Mouse (Mus musculus): ENCODE measurements at regions not wholly inside any gene's neighbourhood (a gene's known extent, or its start where the extent isn't known, plus 50 kb on each side); places are given as distances from the start of the nearest gene placed in this dataset.

- H3K4me1 ChIP-seq (ENCODE audit: control insufficient read depth, insufficient read depth, low read length) = no peaks in the 10 kb centered on the region
- no peak overlapping the region for H3K4me3 ChIP-seq (ENCODE audit: low read depth, low read length)
- no peak overlapping the region for H3K9ac ChIP-seq (replicated peaks; ENCODE audit: low read depth, low read length)
- H3K4me2 ChIP-seq (replicated peaks; ENCODE audit: low read depth, low read length) = no peak overlapping the region
- H3K36me3 ChIP-seq (ENCODE audit: control insufficient read depth, insufficient read depth, low read length) = no peaks in the 10 kb centered on the region
- WGBS = 20% methylated on average over 1 of the region's 1 CpGs
- no peaks in the 10 kb centered on the region for H3K27me3 ChIP-seq (ENCODE audit: control insufficient read depth, insufficient read depth, low read length)
- ATAC-seq (ENCODE audit: insufficient number of reproducible peaks, insufficient read depth, low FRiP score, low read depth) = no peak
- H3K27ac ChIP-seq (ENCODE audit: low read length) = no peak overlapping the region
- H3K9me3 ChIP-seq (ENCODE audit: control insufficient read depth, low read depth, low read length) = no peaks in the 10 kb centered on the region
Observed at GRCm38 (mm10) chr4:71968701-71969100, 210.9 kb upstream of the Gm11232 start.

GRCm38 (mm10) chr4:71953441-71953840, 195.7 kb upstream of the Gm11232 start:
- H3K9me3 ChIP-seq (ENCODE audit: control insufficient read depth, low read depth, low read length) = no peaks in the 10 kb centered on the region
- H3K4me3 ChIP-seq (ENCODE audit: low read depth, low read length) = no peak overlapping the region
- no peaks in the 10 kb centered on the region for H3K4me1 ChIP-seq (ENCODE audit: control insufficient read depth, insufficient read depth, low read length)
- 81% methylated on average over 2 of the region's 2 CpGs for WGBS
- no peaks in the 10 kb centered on the region for H3K27me3 ChIP-seq (ENCODE audit: control insufficient read depth, insufficient read depth, low read length)
- H3K36me3 ChIP-seq (ENCODE audit: control insufficient read depth, insufficient read depth, low read length) = no peaks in the 10 kb centered on the region
- no peak overlapping the region for H3K27ac ChIP-seq (ENCODE audit: low read length)
- H3K9ac ChIP-seq (replicated peaks; ENCODE audit: low read depth, low read length) = no peak overlapping the region
- no peak for ATAC-seq (ENCODE audit: insufficient number of reproducible peaks, insufficient read depth, low FRiP score, low read depth)
- H3K4me2 ChIP-seq (replicated peaks; ENCODE audit: low read depth, low read length) = no peak overlapping the region

GRCm38 (mm10) chr4:71933240-71933986, 175.6 kb upstream of the Gm11232 start:
- H3K4me2 ChIP-seq (replicated peaks; ENCODE audit: low read depth, low read length) = no peak overlapping the region
- no peak overlapping the region for H3K27ac ChIP-seq (ENCODE audit: low read length)
- H3K36me3 ChIP-seq (ENCODE audit: control insufficient read depth, insufficient read depth, low read length) = no peaks in the 10 kb centered on the region
- ATAC-seq (ENCODE audit: insufficient number of reproducible peaks, insufficient read depth, low FRiP score, low read depth) = no peak
- H3K9me3 ChIP-seq (ENCODE audit: control insufficient read depth, low read depth, low read length) = no peaks in the 10 kb centered on the region
- no peaks in the 10 kb centered on the region for H3K4me1 ChIP-seq (ENCODE audit: control insufficient read depth, insufficient read depth, low read length)
- H3K27me3 ChIP-seq (ENCODE audit: control insufficient read depth, insufficient read depth, low read length) = no peaks in the 10 kb centered on the region
- H3K9ac ChIP-seq (replicated peaks; ENCODE audit: low read depth, low read length) = no peak overlapping the region
- WGBS = 54% methylated on average over 2 of the region's 2 CpGs
- no peak overlapping the region for H3K4me3 ChIP-seq (ENCODE audit: low read depth, low read length)

- no peak for ATAC-seq (ENCODE audit: insufficient number of reproducible peaks, insufficient read depth, low FRiP score, low read depth)
- H3K4me2 ChIP-seq (replicated peaks; ENCODE audit: low read depth, low read length) = no peak overlapping the region
- H3K9me3 ChIP-seq (ENCODE audit: control insufficient read depth, low read depth, low read length) = no peaks in the 10 kb centered on the region
- 76% methylated on average over 1 of the region's 1 CpGs for WGBS
- H3K36me3 ChIP-seq (ENCODE audit: control insufficient read depth, insufficient read depth, low read length) = no peaks in the 10 kb centered on the region
- H3K4me1 ChIP-seq (ENCODE audit: control insufficient read depth, insufficient read depth, low read length) = no peaks in the 10 kb centered on the region
- H3K27me3 ChIP-seq (ENCODE audit: control insufficient read depth, insufficient read depth, low read length) = no peaks in the 10 kb centered on the region
- H3K9ac ChIP-seq (replicated peaks; ENCODE audit: low read depth, low read length) = no peak overlapping the region
- no peak overlapping the region for H3K27ac ChIP-seq (ENCODE audit: low read length)
- H3K4me3 ChIP-seq (ENCODE audit: low read depth, low read length) = no peak overlapping the region
Observed at GRCm38 (mm10) chr4:71932818-71933217, 175.1 kb upstream of the Gm11232 start.

GRCm38 (mm10) chr4:71911551-71911950, 153.8 kb upstream of the Gm11232 start:
- H3K9me3 ChIP-seq (ENCODE audit: control insufficient read depth, low read depth, low read length) = no peaks in the 10 kb centered on the region
- no peak overlapping the region for H3K9ac ChIP-seq (replicated peaks; ENCODE audit: low read depth, low read length)
- H3K4me1 ChIP-seq (ENCODE audit: control insufficient read depth, insufficient read depth, low read length) = no peaks in the 10 kb centered on the region
- ATAC-seq (ENCODE audit: insufficient number of reproducible peaks, insufficient read depth, low FRiP score, low read depth) = no peak
- WGBS = 65% methylated on average over 1 of the region's 1 CpGs
- no peaks in the 10 kb centered on the region for H3K36me3 ChIP-seq (ENCODE audit: control insufficient read depth, insufficient read depth, low read length)
- no peak overlapping the region for H3K27ac ChIP-seq (ENCODE audit: low read length)
- no peak overlapping the region for H3K4me2 ChIP-seq (replicated peaks; ENCODE audit: low read depth, low read length)
- H3K4me3 ChIP-seq (ENCODE audit: low read depth, low read length) = no peak overlapping the region
- H3K27me3 ChIP-seq (ENCODE audit: control insufficient read depth, insufficient read depth, low read length) = no peaks in the 10 kb centered on the region

GRCm38 (mm10) chr4:71875651-71876050, 117.9 kb upstream of the Gm11232 start:
- Histone ChIP-seq H3K4me2 (replicated peaks; ENCODE audit: low read depth, low read length) (no peak overlapping the region), H3K9me3 (ENCODE audit: control insufficient read depth, low read depth, low read length) (no peaks in the 10 kb centered on the region), H3K27me3 (ENCODE audit: control insufficient read depth, insufficient read depth, low read length) (no peaks in the 10 kb centered on the region), H3K27ac (ENCODE audit: low read length) (no peak overlapping the region), H3K36me3 (ENCODE audit: control insufficient read depth, insufficient read depth, low read length) (no peaks in the 10 kb centered on the region), H3K4me1 (ENCODE audit: control insufficient read depth, insufficient read depth, low read length) (no peaks in the 10 kb centered on the region), H3K9ac (replicated peaks; ENCODE audit: low read depth, low read length) (no peak overlapping the region), H3K4me3 (ENCODE audit: low read depth, low read length) (no peak overlapping the region)
- WGBS = 90% methylated on average over 4 of the region's 4 CpGs
- ATAC-seq (ENCODE audit: insufficient number of reproducible peaks, insufficient read depth, low FRiP score, low read depth) = no peak

GRCm38 (mm10) chr4:71866948-71867347, 109.2 kb upstream of the Gm11232 start:
- Histone ChIP-seq H3K4me2 (replicated peaks; ENCODE audit: low read depth, low read length) (no peak overlapping the region), H3K36me3 (ENCODE audit: control insufficient read depth, insufficient read depth, low read length) (no peaks in the 10 kb centered on the region), H3K4me3 (ENCODE audit: low read depth, low read length) (no peak overlapping the region), H3K27me3 (ENCODE audit: control insufficient read depth, insufficient read depth, low read length) (no peaks in the 10 kb centered on the region), H3K9ac (replicated peaks; ENCODE audit: low read depth, low read length) (no peak overlapping the region), H3K9me3 (ENCODE audit: control insufficient read depth, low read depth, low read length) (no peaks in the 10 kb centered on the region), H3K27ac (ENCODE audit: low read length) (no peak overlapping the region), H3K4me1 (ENCODE audit: control insufficient read depth, insufficient read depth, low read length) (no peaks in the 10 kb centered on the region)
- WGBS = 52% methylated on average over 1 of the region's 1 CpGs
- ATAC-seq (ENCODE audit: insufficient number of reproducible peaks, insufficient read depth, low FRiP score, low read depth) = no peak

GRCm38 (mm10) chr4:71841833-71842232, 84.1 kb upstream of the Gm11232 start:
- H3K4me3 ChIP-seq (ENCODE audit: low read depth, low read length) = no peak overlapping the region
- H3K36me3 ChIP-seq (ENCODE audit: control insufficient read depth, insufficient read depth, low read length) = no peaks in the 10 kb centered on the region
- H3K4me2 ChIP-seq (replicated peaks; ENCODE audit: low read depth, low read length) = no peak overlapping the region
- H3K4me1 ChIP-seq (ENCODE audit: control insufficient read depth, insufficient read depth, low read length) = no peaks in the 10 kb centered on the region
- H3K9me3 ChIP-seq (ENCODE audit: control insufficient read depth, low read depth, low read length) = no peaks in the 10 kb centered on the region
- 43% methylated on average over 3 of the region's 3 CpGs for WGBS
- no peaks in the 10 kb centered on the region for H3K27me3 ChIP-seq (ENCODE audit: control insufficient read depth, insufficient read depth, low read length)
- no peak overlapping the region for H3K9ac ChIP-seq (replicated peaks; ENCODE audit: low read depth, low read length)
- H3K27ac ChIP-seq (ENCODE audit: low read length) = no peak overlapping the region
- ATAC-seq (ENCODE audit: insufficient number of reproducible peaks, insufficient read depth, low FRiP score, low read depth) = no peak

GRCm38 (mm10) chr4:71840774-71841146, 83.0 kb upstream of the Gm11232 start:
- Histone ChIP-seq H3K27me3 (ENCODE audit: control insufficient read depth, insufficient read depth, low read length) (no peaks in the 10 kb centered on the region), H3K9me3 (ENCODE audit: control insufficient read depth, low read depth, low read length) (no peaks in the 10 kb centered on the region), H3K4me3 (ENCODE audit: low read depth, low read length) (no peak overlapping the region), H3K27ac (ENCODE audit: low read length) (no peak overlapping the region), H3K4me1 (ENCODE audit: control insufficient read depth, insufficient read depth, low read length) (no peaks in the 10 kb centered on the region), H3K4me2 (replicated peaks; ENCODE audit: low read depth, low read length) (no peak overlapping the region), H3K9ac (replicated peaks; ENCODE audit: low read depth, low read length) (no peak overlapping the region), H3K36me3 (ENCODE audit: control insufficient read depth, insufficient read depth, low read length) (no peaks in the 10 kb centered on the region)
- 77% methylated on average over 1 of the region's 1 CpGs for WGBS
- ATAC-seq (ENCODE audit: insufficient number of reproducible peaks, insufficient read depth, low FRiP score, low read depth) = no peak
